Mouse (Mus musculus): Measurements from ENCODE around the gene Gdpd5. TPM values are rescaled to one million over a fixed set of nuclear protein-coding genes. Genes with fewer than 3 reads are reported as not detected.

The Gdpd5 gene
- polyA plus RNA-seq, 1 experiment from 2014 or later: 46.4 TPM

GRCm38 (mm10) chr7:99434672-99435250 is 53.5 kb downstream of the Gdpd5 start:
- peaks cover 55% of the 10 kb centered on the region for H3K4me1 ChIP-seq (replicated peaks)

GRCm38 (mm10) chr7:99436530-99436929 is 55.3 kb downstream of the Gdpd5 start:
- Histone ChIP-seq H3K27ac (no peak overlapping the region), H3K27me3 (no peaks in the 10 kb centered on the region), H3K4me2 (replicated peaks) (no peak overlapping the region), H3K4me3 (replicated peaks) (no peak overlapping the region), H3K4me1 (replicated peaks) (peaks cover 54% of the 10 kb centered on the region), H3K9ac (replicated peaks) (no peak overlapping the region), H3K9me3 (no peaks in the 10 kb centered on the region), H3K36me3 (peaks cover 21% of the 10 kb centered on the region; the same call in 1 of the 2 replicates)
- 1% methylated on average over 4 of the region's 4 CpGs for WGBS
- no peak for ATAC-seq

More at GRCm38 (mm10) chr7:99434672-99435250, 53.5 kb downstream of the Gdpd5 start:
- WGBS: 13% methylated on average over 12 of the region's 12 CpGs
- no peak overlapping the region for H3K4me2 ChIP-seq (replicated peaks)
- H3K4me3 ChIP-seq (replicated peaks): no peak overlapping the region
- H3K27me3 ChIP-seq: no peaks in the 10 kb centered on the region
- no peak overlapping the region for H3K9ac ChIP-seq (replicated peaks)
- H3K36me3 ChIP-seq: peaks cover 12% of the 10 kb centered on the region; the same call in 1 of the 2 replicates
- H3K9me3 ChIP-seq: no peaks in the 10 kb centered on the region
- peak overlapping the region; percentile 35; the same call in 1 of the 2 replicates for H3K27ac ChIP-seq
- 0 out of 2 replicates have a peak, but pooled peaks have one; percentile 29 for ATAC-seq

- Histone ChIP-seq H3K9me3 (no peaks in the 10 kb centered on the region), H3K27me3 (no peaks in the 10 kb centered on the region), H3K36me3 (peaks cover 37% of the 10 kb centered on the region), H3K4me2 (replicated peaks) (no peak overlapping the region), H3K4me3 (replicated peaks) (no peak overlapping the region), H3K27ac (no peak overlapping the region), H3K4me1 (replicated peaks) (peaks cover 38% of the 10 kb centered on the region), H3K9ac (replicated peaks) (no peak overlapping the region)
- no peak for ATAC-seq
- 72% methylated on average over 10 of the region's 10 CpGs for WGBS
Measured at GRCm38 (mm10) chr7:99438881-99439280, 57.7 kb downstream of the Gdpd5 start.

GRCm38 (mm10) chr7:99441534-99442072 is 60.4 kb downstream of the Gdpd5 start:
- H3K27ac ChIP-seq: no peak overlapping the region

GRCm38 (mm10) chr7:99443164-99443563 is 62.0 kb downstream of the Gdpd5 start:
- Histone ChIP-seq H3K9me3 (no peaks in the 10 kb centered on the region), H3K36me3 (peaks cover 39% of the 10 kb centered on the region), H3K4me2 (replicated peaks) (no peak overlapping the region), H3K4me3 (replicated peaks) (no peak overlapping the region), H3K27me3 (no peaks in the 10 kb centered on the region), H3K4me1 (replicated peaks) (peaks cover 18% of the 10 kb centered on the region), H3K9ac (replicated peaks) (no peak overlapping the region), H3K27ac (peak overlapping the region; percentile 9; the same call in 1 of the 2 replicates)
- 67% methylated on average over 5 of the region's 5 CpGs for WGBS
- no peak for ATAC-seq

More at GRCm38 (mm10) chr7:99441534-99442072, 60.4 kb downstream of the Gdpd5 start:
- Histone ChIP-seq H3K36me3 (peaks cover 42% of the 10 kb centered on the region), H3K4me3 (replicated peaks) (no peak overlapping the region), H3K4me1 (replicated peaks) (peaks cover 23% of the 10 kb centered on the region), H3K27me3 (no peaks in the 10 kb centered on the region), H3K4me2 (replicated peaks) (no peak overlapping the region), H3K9me3 (no peaks in the 10 kb centered on the region), H3K9ac (replicated peaks) (peak overlapping the region; percentile 21; the same call in 1 of the 2 replicates)
- ATAC-seq: peak; percentile 28
- WGBS: 24% methylated on average over 6 of the region's 6 CpGs

- no peaks in the 10 kb centered on the region for H3K9me3 ChIP-seq
- H3K27ac ChIP-seq: no peak overlapping the region
- peaks cover 35% of the 10 kb centered on the region for H3K36me3 ChIP-seq
- no peak overlapping the region for H3K9ac ChIP-seq (replicated peaks)
- WGBS: 70% methylated on average over 6 of the region's 6 CpGs
- peaks cover 23% of the 10 kb centered on the region for H3K4me1 ChIP-seq (replicated peaks)
- no peak overlapping the region for H3K4me2 ChIP-seq (replicated peaks)
- no peaks in the 10 kb centered on the region for H3K27me3 ChIP-seq
- no peak overlapping the region for H3K4me3 ChIP-seq (replicated peaks)
- no peak for ATAC-seq
Measured at GRCm38 (mm10) chr7:99444012-99444411, 62.8 kb downstream of the Gdpd5 start.

GRCm38 (mm10) chr7:99445833-99446232 is 64.6 kb downstream of the Gdpd5 start:
- 0 out of 2 replicates have a peak, but pooled peaks have one; percentile 13 for ATAC-seq
- H3K9me3 ChIP-seq: no peaks in the 10 kb centered on the region
- peaks cover 28% of the 10 kb centered on the region for H3K36me3 ChIP-seq
- H3K27ac ChIP-seq: no peak overlapping the region
- H3K4me2 ChIP-seq (replicated peaks): no peak overlapping the region
- H3K4me3 ChIP-seq (replicated peaks): no peak overlapping the region
- 42% methylated on average over 2 of the region's 2 CpGs for WGBS
- H3K9ac ChIP-seq (replicated peaks): peak overlapping the region; percentile 4; the same call in 1 of the 2 replicates
- peaks cover 38% of the 10 kb centered on the region for H3K4me1 ChIP-seq (replicated peaks)
- H3K27me3 ChIP-seq: no peaks in the 10 kb centered on the region

- Histone ChIP-seq H3K36me3 (peaks cover 14% of the 10 kb centered on the region), H3K27me3 (no peaks in the 10 kb centered on the region), H3K4me1 (replicated peaks) (peaks cover 30% of the 10 kb centered on the region), H3K27ac (no peak overlapping the region), H3K4me2 (replicated peaks) (no peak overlapping the region), H3K9ac (replicated peaks) (no peak overlapping the region), H3K4me3 (replicated peaks) (no peak overlapping the region), H3K9me3 (no peaks in the 10 kb centered on the region)
- WGBS: 43% methylated on average over 5 of the region's 5 CpGs
- no peak for ATAC-seq
Measured at GRCm38 (mm10) chr7:99447323-99447722, 66.1 kb downstream of the Gdpd5 start.

- no peak overlapping the region for H3K9ac ChIP-seq (replicated peaks)
- ATAC-seq: no peak
- peaks cover 30% of the 10 kb centered on the region for H3K4me1 ChIP-seq (replicated peaks)
- H3K27me3 ChIP-seq: no peaks in the 10 kb centered on the region
- H3K36me3 ChIP-seq: peaks cover 5% of the 10 kb centered on the region
- no peak overlapping the region for H3K4me3 ChIP-seq (replicated peaks)
- WGBS: 77% methylated on average over 5 of the region's 5 CpGs
- no peak overlapping the region for H3K4me2 ChIP-seq (replicated peaks)
- peak overlapping the region; percentile 6; the same call in 1 of the 2 replicates for H3K27ac ChIP-seq
- no peaks in the 10 kb centered on the region for H3K9me3 ChIP-seq
Measured at GRCm38 (mm10) chr7:99448619-99449018, 67.4 kb downstream of the Gdpd5 start.

GRCm38 (mm10) chr7:99449063-99449462 is 67.8 kb downstream of the Gdpd5 start:
- no peaks in the 10 kb centered on the region for H3K9me3 ChIP-seq
- H3K36me3 ChIP-seq: peaks cover 7% of the 10 kb centered on the region; the same call in 1 of the 2 replicates
- WGBS: 41% methylated on average over 8 of the region's 8 CpGs
- no peaks in the 10 kb centered on the region for H3K27me3 ChIP-seq
- H3K4me2 ChIP-seq (replicated peaks): no peak overlapping the region
- ATAC-seq: no peak
- no peak overlapping the region for H3K9ac ChIP-seq (replicated peaks)
- peaks cover 30% of the 10 kb centered on the region for H3K4me1 ChIP-seq (replicated peaks)
- no peak overlapping the region for H3K4me3 ChIP-seq (replicated peaks)
- H3K27ac ChIP-seq: peak overlapping the region; percentile 6; the same call in 1 of the 2 replicates

GRCm38 (mm10) chr7:99449751-99450150 is 68.5 kb downstream of the Gdpd5 start:
- ATAC-seq: no peak
- Histone ChIP-seq H3K4me2 (replicated peaks) (no peak overlapping the region), H3K9ac (replicated peaks) (no peak overlapping the region), H3K4me1 (replicated peaks) (peaks cover 30% of the 10 kb centered on the region), H3K27me3 (no peaks in the 10 kb centered on the region), H3K9me3 (no peaks in the 10 kb centered on the region), H3K4me3 (replicated peaks) (no peak overlapping the region), H3K27ac (0 out of 2 replicates have a peak overlapping the region, but pooled peaks have one; percentile 6), H3K36me3 (peaks cover 6% of the 10 kb centered on the region; the same call in 1 of the 2 replicates)
- WGBS: 29% methylated on average over 3 of the region's 3 CpGs

GRCm38 (mm10) chr7:99450703-99451102 is 69.5 kb downstream of the Gdpd5 start:
- no peaks in the 10 kb centered on the region for H3K27me3 ChIP-seq
- H3K36me3 ChIP-seq: peaks cover 7% of the 10 kb centered on the region; the same call in 1 of the 2 replicates
- peak; percentile 59 for ATAC-seq
- WGBS: 0% methylated on average over 3 of the region's 3 CpGs
- no peak overlapping the region for H3K4me2 ChIP-seq (replicated peaks)
- no peak overlapping the region for H3K4me3 ChIP-seq (replicated peaks)
- no peaks in the 10 kb centered on the region for H3K9me3 ChIP-seq
- H3K27ac ChIP-seq: no peak overlapping the region
- H3K4me1 ChIP-seq (replicated peaks): peaks cover 27% of the 10 kb centered on the region
- no peak overlapping the region for H3K9ac ChIP-seq (replicated peaks)

Data from midbrain, embryonic 13.5 days (tissue).